Mouse (Mus musculus) frontal cortex, postnatal 14 days (tissue): ENCODE results near the gene Celf2.
"Not testable (repeated sequence)": the region's sequence is repeated elsewhere in the genome, so short reads cannot be mapped to it uniquely, and the experiment has no call there.

ENCODE experiments used
- DNase-seq, 2 experiments: peaks; one replicate each; pipeline ENCODE4 v3.0.0; 2022; ENCODE audit warnings: low spot score in 2 of 2

Gene Celf2

GRCm38 (mm10) chr2:7262668-7263067 is 246.7 kb downstream of the Celf2 start:
- not testable (repeated sequence) for DNase-seq

GRCm38 (mm10) chr2:7260186-7260585 is 249.2 kb downstream of the Celf2 start:
- DNase-seq = no peak

- DNase-seq = no peak
Observed at GRCm38 (mm10) chr2:7259616-7260015, 249.7 kb downstream of the Celf2 start.

- no peak for DNase-seq
Observed at GRCm38 (mm10) chr2:7256023-7256422, 253.3 kb downstream of the Celf2 start.

GRCm38 (mm10) chr2:7255386-7255785 is 254.0 kb downstream of the Celf2 start:
- no peak for DNase-seq

- no peak for DNase-seq
Observed at GRCm38 (mm10) chr2:7250314-7250713, 259.0 kb downstream of the Celf2 start.

- DNase-seq = no peak
Observed at GRCm38 (mm10) chr2:7249002-7249401, 260.4 kb downstream of the Celf2 start.

GRCm38 (mm10) chr2:7245958-7246774 is 263.2 kb downstream of the Celf2 start:
- DNase-seq = no peak

- DNase-seq = no peak
Observed at GRCm38 (mm10) chr2:7242139-7242538, 267.2 kb downstream of the Celf2 start.

- DNase-seq = no peak
Observed at GRCm38 (mm10) chr2:7241523-7241941, 267.8 kb downstream of the Celf2 start.

- DNase-seq = no peak
Observed at GRCm38 (mm10) chr2:7237283-7237682, 272.1 kb downstream of the Celf2 start.

GRCm38 (mm10) chr2:7236452-7236851 is 272.9 kb downstream of the Celf2 start:
- no peak for DNase-seq

- no peak for DNase-seq
Observed at GRCm38 (mm10) chr2:7235059-7235741, 274.2 kb downstream of the Celf2 start.

- no peak for DNase-seq
Observed at GRCm38 (mm10) chr2:7234587-7234986, 274.8 kb downstream of the Celf2 start.

GRCm38 (mm10) chr2:7233411-7233810 is 276.0 kb downstream of the Celf2 start:
- no peak for DNase-seq

- no peak for DNase-seq
Observed at GRCm38 (mm10) chr2:7226785-7227184, 282.6 kb downstream of the Celf2 start.

- DNase-seq = no peak
Observed at GRCm38 (mm10) chr2:7224346-7225071, 284.9 kb downstream of the Celf2 start.

GRCm38 (mm10) chr2:7223538-7223937 is 285.8 kb downstream of the Celf2 start:
- no peak for DNase-seq

- no peak for DNase-seq
Observed at GRCm38 (mm10) chr2:7222886-7223285, 286.5 kb downstream of the Celf2 start.

- no peak for DNase-seq
Observed at GRCm38 (mm10) chr2:7221856-7222255, 287.5 kb downstream of the Celf2 start.

GRCm38 (mm10) chr2:7218101-7218500 is 291.3 kb downstream of the Celf2 start:
- DNase-seq = no peak

- no peak for DNase-seq
Observed at GRCm38 (mm10) chr2:7207691-7208504, 301.5 kb downstream of the Celf2 start.
